Mouse (Mus musculus): ENCODE measurements around the gene Camk2n1. TPM values are rescaled to one million over a fixed set of nuclear protein-coding genes. Genes with fewer than 3 reads are reported as not detected.

Camk2n1 gene
- 0.12 and 0.17 TPM in 2 replicates for polyA plus RNA-seq (2012; ENCODE audit: insufficient read depth, insufficient read length, missing spikeins)

- Histone ChIP-seq H3K4me1 (ENCODE audit: control insufficient read depth, insufficient read depth, low read length) (no peaks in the 10 kb centered on the region), H3K4me3 (ENCODE audit: insufficient read depth, low read length) (peak within 1 kb of the TSS; percentile 50), H3K27ac (ENCODE audit: insufficient read depth, low read depth, low read length) (no peak within 1 kb of the TSS)
- TF ChIP-seq POLR2A (IDR thresholded peaks at IDR 0.05; ENCODE audit: borderline replicate concordance, low read depth, low read length) (no peak), CTCF (IDR thresholded peaks at IDR 0.05; ENCODE audit: low read depth, low read length) (no peak)
Measured at GRCm38 (mm10) chr4:138453753-138454570, at the start of gene Camk2n1. Gene Camk2n1, plus strand, starts transcription at chr4:138454314.

- Histone ChIP-seq H3K4me1 (ENCODE audit: control insufficient read depth, insufficient read depth, low read length) (no peaks in the 10 kb centered on the region), H3K27ac (ENCODE audit: insufficient read depth, low read depth, low read length) (no peak overlapping the region), H3K4me3 (ENCODE audit: insufficient read depth, low read length) (no peak overlapping the region)
- TF ChIP-seq POLR2A (IDR thresholded peaks at IDR 0.05; ENCODE audit: borderline replicate concordance, low read depth, low read length) (no peak), CTCF (IDR thresholded peaks at IDR 0.05; ENCODE audit: low read depth, low read length) (peak; percentile 97)
Measured at GRCm38 (mm10) chr4:138404806-138405205, 49.3 kb upstream of the Camk2n1 start.

- TF ChIP-seq CTCF (IDR thresholded peaks at IDR 0.05; ENCODE audit: low read depth, low read length) (no peak), POLR2A (IDR thresholded peaks at IDR 0.05; ENCODE audit: borderline replicate concordance, low read depth, low read length) (no peak)
- H3K27ac ChIP-seq (ENCODE audit: insufficient read depth, low read depth, low read length), result no peak overlapping the region
- H3K4me3 ChIP-seq (ENCODE audit: insufficient read depth, low read length), result no peak overlapping the region
- no peaks in the 10 kb centered on the region for H3K4me1 ChIP-seq (ENCODE audit: control insufficient read depth, insufficient read depth, low read length)
Measured at GRCm38 (mm10) chr4:138407479-138408194, 46.5 kb upstream of the Camk2n1 start.

GRCm38 (mm10) chr4:138411011-138411410 is 43.1 kb upstream of the Camk2n1 start:
- TF ChIP-seq POLR2A (IDR thresholded peaks at IDR 0.05; ENCODE audit: borderline replicate concordance, low read depth, low read length) (no peak), CTCF (IDR thresholded peaks at IDR 0.05; ENCODE audit: low read depth, low read length) (no peak)
- Histone ChIP-seq H3K27ac (ENCODE audit: insufficient read depth, low read depth, low read length) (no peak overlapping the region), H3K4me1 (ENCODE audit: control insufficient read depth, insufficient read depth, low read length) (no peaks in the 10 kb centered on the region), H3K4me3 (ENCODE audit: insufficient read depth, low read length) (no peak overlapping the region)

GRCm38 (mm10) chr4:138411504-138412121 is 42.5 kb upstream of the Camk2n1 start:
- H3K27ac ChIP-seq (ENCODE audit: insufficient read depth, low read depth, low read length), result no peak overlapping the region
- H3K4me1 ChIP-seq (ENCODE audit: control insufficient read depth, insufficient read depth, low read length), result no peaks in the 10 kb centered on the region
- no peak for TF ChIP-seq POLR2A (IDR thresholded peaks at IDR 0.05; ENCODE audit: borderline replicate concordance, low read depth, low read length)
- no peak for TF ChIP-seq CTCF (IDR thresholded peaks at IDR 0.05; ENCODE audit: low read depth, low read length)
- no peak overlapping the region for H3K4me3 ChIP-seq (ENCODE audit: insufficient read depth, low read length)

GRCm38 (mm10) chr4:138414725-138415124 is 39.4 kb upstream of the Camk2n1 start:
- TF ChIP-seq POLR2A (IDR thresholded peaks at IDR 0.05; ENCODE audit: borderline replicate concordance, low read depth, low read length) (no peak), CTCF (IDR thresholded peaks at IDR 0.05; ENCODE audit: low read depth, low read length) (no peak)
- no peak overlapping the region for H3K27ac ChIP-seq (ENCODE audit: insufficient read depth, low read depth, low read length)

GRCm38 (mm10) chr4:138415991-138416390 is 38.1 kb upstream of the Camk2n1 start:
- TF ChIP-seq POLR2A (IDR thresholded peaks at IDR 0.05; ENCODE audit: borderline replicate concordance, low read depth, low read length) (no peak), CTCF (IDR thresholded peaks at IDR 0.05; ENCODE audit: low read depth, low read length) (no peak)
- Histone ChIP-seq H3K27ac (ENCODE audit: insufficient read depth, low read depth, low read length) (no peak overlapping the region), H3K4me1 (ENCODE audit: control insufficient read depth, insufficient read depth, low read length) (no peaks in the 10 kb centered on the region), H3K4me3 (ENCODE audit: insufficient read depth, low read length) (no peak overlapping the region)

More at GRCm38 (mm10) chr4:138414725-138415124, 39.4 kb upstream of the Camk2n1 start:
- no peak overlapping the region for H3K4me3 ChIP-seq (ENCODE audit: insufficient read depth, low read length)
- H3K4me1 ChIP-seq (ENCODE audit: control insufficient read depth, insufficient read depth, low read length), result no peaks in the 10 kb centered on the region

- Histone ChIP-seq H3K27ac (ENCODE audit: insufficient read depth, low read depth, low read length) (no peak overlapping the region), H3K4me1 (ENCODE audit: control insufficient read depth, insufficient read depth, low read length) (no peaks in the 10 kb centered on the region), H3K4me3 (ENCODE audit: insufficient read depth, low read length) (no peak overlapping the region)
- TF ChIP-seq CTCF (IDR thresholded peaks at IDR 0.05; ENCODE audit: low read depth, low read length) (no peak), POLR2A (IDR thresholded peaks at IDR 0.05; ENCODE audit: borderline replicate concordance, low read depth, low read length) (no peak)
Measured at GRCm38 (mm10) chr4:138416414-138416813, 37.7 kb upstream of the Camk2n1 start.

- Histone ChIP-seq H3K4me3 (ENCODE audit: insufficient read depth, low read length) (no peak overlapping the region), H3K27ac (ENCODE audit: insufficient read depth, low read depth, low read length) (no peak overlapping the region), H3K4me1 (ENCODE audit: control insufficient read depth, insufficient read depth, low read length) (no peaks in the 10 kb centered on the region)
- TF ChIP-seq CTCF (IDR thresholded peaks at IDR 0.05; ENCODE audit: low read depth, low read length) (no peak), POLR2A (IDR thresholded peaks at IDR 0.05; ENCODE audit: borderline replicate concordance, low read depth, low read length) (no peak)
Measured at GRCm38 (mm10) chr4:138417882-138418281, 36.2 kb upstream of the Camk2n1 start.

All from bone marrow macrophage, adult 2 months (primary cell).